ENCODE assay signal across 16 mouse cellular contexts in genomic region chr14:47896581-47896980, GRCm38 (mm10).
"Had no signal": no experiment of that assay in that cellular context is flagged by ENCODE, and none has a peak within 500 bp of the region (broad histone marks: within the 10 kb centered on the region; RNA-seq: fewer than 3 reads in every experiment).

No protein-coding gene starts in this region.

- H3K27ac ChIP-seq: neural tube, embryonic 12.5 days; neural tube, embryonic 13.5 days; neural tube, embryonic 15.5 days; stomach, embryonic 15.5 days; stomach, postnatal 0 days had no signal

- H3K27me3 ChIP-seq: neural tube, embryonic 12.5 days; neural tube, embryonic 13.5 days; neural tube, embryonic 15.5 days; stomach, embryonic 15.5 days had no signal

- H3K4me1 ChIP-seq: neural tube, embryonic 12.5 days; neural tube, embryonic 13.5 days; stomach, embryonic 15.5 days had no signal

- H3K4me3 ChIP-seq: neural tube, embryonic 12.5 days; neural tube, embryonic 13.5 days; neural tube, embryonic 15.5 days; stomach, embryonic 15.5 days had no signal

- H3K36me3 ChIP-seq: neural tube, embryonic 12.5 days; neural tube, embryonic 13.5 days; neural tube, embryonic 15.5 days; stomach, embryonic 15.5 days had no signal

- DNase-seq: retina, postnatal 1 day; right cerebral cortex, adult 18-20 months; right cerebral cortex, postnatal 25 days; right cerebral cortex, postnatal 4 days; spleen, adult 18-20 months; thymus, adult 18-20 months; thymus, adult 2 months; thymus, postnatal 14 days; thymus, postnatal 25 days; thymus, postnatal 36 days; thymus, postnatal 4 days had no signal

- H3K9me3 ChIP-seq: neural tube, embryonic 12.5 days; neural tube, embryonic 13.5 days; neural tube, embryonic 15.5 days; stomach, embryonic 15.5 days had no signal
